Mouse (Mus musculus): ENCODE measurements at regions not wholly inside any gene's neighbourhood (a gene's known extent, or its start where the extent isn't known, plus 50 kb on each side); places are given as distances from the start of the nearest gene placed in this dataset.

- no peak for DNase-seq (ENCODE audit: low spot score)
Observed at GRCm38 (mm10) chr12:79910884-79911759, 201.7 kb downstream of the Zfp36l1 start.

- DNase-seq (ENCODE audit: low spot score): no peak
Observed at GRCm38 (mm10) chr12:79907583-79907982, 205.2 kb downstream of the Zfp36l1 start.

GRCm38 (mm10) chr12:79906738-79907365 lies 206.0 kb downstream of the Zfp36l1 start:
- DNase-seq (ENCODE audit: low spot score): no peak

GRCm38 (mm10) chr12:79905828-79906737 lies 206.7 kb downstream of the Zfp36l1 start:
- DNase-seq (ENCODE audit: low spot score): no peak

- DNase-seq (ENCODE audit: low spot score): no peak
Observed at GRCm38 (mm10) chr12:79904913-79905549, 207.8 kb downstream of the Zfp36l1 start.

GRCm38 (mm10) chr12:79902761-79903160 lies 210.1 kb downstream of the Zfp36l1 start:
- DNase-seq (ENCODE audit: low spot score): no peak

- DNase-seq (ENCODE audit: low spot score): no peak
Observed at GRCm38 (mm10) chr12:79902163-79902562, 210.7 kb downstream of the Zfp36l1 start.

- no peak for DNase-seq (ENCODE audit: low spot score)
Observed at GRCm38 (mm10) chr12:79898198-79898930, 214.4 kb downstream of the Zfp36l1 start.

GRCm38 (mm10) chr12:79895975-79896374 lies 216.8 kb downstream of the Zfp36l1 start:
- DNase-seq (ENCODE audit: low spot score): no peak

GRCm38 (mm10) chr12:79895324-79895723 lies 217.5 kb downstream of the Zfp36l1 start:
- no peak for DNase-seq (ENCODE audit: low spot score)

- no peak for DNase-seq (ENCODE audit: low spot score)
Observed at GRCm38 (mm10) chr12:79892871-79893270, 219.9 kb downstream of the Zfp36l1 start.

GRCm38 (mm10) chr12:79891942-79892341 lies 220.9 kb downstream of the Zfp36l1 start:
- DNase-seq (ENCODE audit: low spot score): no peak

- no peak for DNase-seq (ENCODE audit: low spot score)
Observed at GRCm38 (mm10) chr12:79890887-79891286, 221.9 kb downstream of the Zfp36l1 start.

GRCm38 (mm10) chr12:79890291-79890690 lies 222.5 kb downstream of the Zfp36l1 start:
- DNase-seq (ENCODE audit: low spot score): no peak

GRCm38 (mm10) chr12:79888812-79889211 lies 224.0 kb downstream of the Zfp36l1 start:
- no peak for DNase-seq (ENCODE audit: low spot score)

- DNase-seq (ENCODE audit: low spot score): no peak
Observed at GRCm38 (mm10) chr12:79888086-79888485, 224.7 kb downstream of the Zfp36l1 start.

GRCm38 (mm10) chr12:79887225-79887886 lies 225.5 kb downstream of the Zfp36l1 start:
- no peak for DNase-seq (ENCODE audit: low spot score)

- DNase-seq (ENCODE audit: low spot score): no peak
Observed at GRCm38 (mm10) chr12:79886494-79886893, 226.3 kb downstream of the Zfp36l1 start.

GRCm38 (mm10) chr12:79885286-79885685 lies 227.5 kb downstream of the Zfp36l1 start:
- no peak for DNase-seq (ENCODE audit: low spot score)

GRCm38 (mm10) chr12:79883651-79884050 lies 229.2 kb downstream of the Zfp36l1 start:
- no peak for DNase-seq (ENCODE audit: low spot score)
